Mouse (Mus musculus): Measurements from ENCODE around the gene Gm29609. TPM values are rescaled to one million over a fixed set of nuclear protein-coding genes. Genes with fewer than 3 reads are reported as not detected.

Gene Gm29609
- total and polyA plus RNA-seq, 3 experiments, result 0.57 to 2.7 (median 1.2) TPM

- in situ Hi-C loops (cut with MboI; ENCODE audit: low pct_ligation_motif_present, low pct_unique_long_range_greater_than_20kb, low sequenced_read_pairs), result no loop called here
- no peak overlapping the region for H3K4me2 ChIP-seq (ENCODE audit: insufficient read depth, low read depth, poor library complexity, severe bottlenecking)
- peaks cover 71 to 96% of the 10 kb centered on the region in 2 experiments for H3K36me3 ChIP-seq (replicated peaks in 1 of 2; ENCODE audit: control insufficient read depth in 1 of 2, insufficient read depth in 1 of 2, low read length in 1 of 2)
- no peaks in the 10 kb centered on the region for H3K27me3 ChIP-seq (replicated peaks)
- H3K79me2 ChIP-seq (replicated peaks; ENCODE audit: control insufficient read depth, extremely low read depth, insufficient read depth, poor library complexity, severe bottlenecking), result peaks cover 6% of the 10 kb centered on the region; the same call in 1 of the 2 replicates
- TF ChIP-seq UBTF (IDR thresholded peaks at IDR 0.05; ENCODE audit: low read depth, low read length), result no peak
- no peak for TF ChIP-seq ZMIZ1 (IDR thresholded peaks at IDR 0.05; ENCODE audit: low read depth, low read length)
- TF ChIP-seq NELFE (IDR thresholded peaks at IDR 0.05; ENCODE audit: low read depth, low read length), result no peak
- TF ChIP-seq CHD2 (IDR thresholded peaks at IDR 0.05; ENCODE audit: low read length), result no peak
- no peak for TF ChIP-seq MAFK (IDR thresholded peaks at IDR 0.05; ENCODE audit: insufficient replicate concordance, low read length)
- TF ChIP-seq MEF2A (IDR thresholded peaks at IDR 0.05; ENCODE audit: borderline replicate concordance, low read depth, low read length), result no peak
- no peak for TF ChIP-seq JUND (conservative IDR thresholded peaks at IDR 0.05; ENCODE audit: low read depth, low read length)
- no peak for TF ChIP-seq CTCF (conservative IDR thresholded peaks at IDR 0.05 in 1 of 2, IDR thresholded peaks at IDR 0.05 in 1 of 2; ENCODE audit: low read depth in 2 of 2, low read length in 2 of 2)
- TF ChIP-seq RAD21 (IDR thresholded peaks at IDR 0.05; ENCODE audit: low read depth, low read length), result no peak
- no peak for TF ChIP-seq SMC3 (IDR thresholded peaks at IDR 0.05; ENCODE audit: low read depth, low read length)
- no peak for TF ChIP-seq ZNF384 (IDR thresholded peaks at IDR 0.05; ENCODE audit: low read depth, low read length)
- TF ChIP-seq MXI1 (IDR thresholded peaks at IDR 0.05; ENCODE audit: low read depth, low read length), result no peak
- TF ChIP-seq USF2 (conservative IDR thresholded peaks at IDR 0.05; ENCODE audit: low read depth, low read length), result no peak
- TF ChIP-seq GABPA (IDR thresholded peaks at IDR 0.05; ENCODE audit: insufficient replicate concordance, low read depth, low read length), result no peak
- TF ChIP-seq MYC (IDR thresholded peaks at IDR 0.05; ENCODE audit: low read depth, low read length), result no peak
- no peak for TF ChIP-seq POLR2AphosphoS2 (IDR thresholded peaks at IDR 0.05; ENCODE audit: low read depth, low read length)
- no peak for TF ChIP-seq TBP (conservative IDR thresholded peaks at IDR 0.05; ENCODE audit: low read depth, low read length)
- dilution Hi-C loops (cut with MboI; ENCODE audit: extremely low pct_ligation_motif_present, extremely low pct_unique_long_range_greater_than_20kb, low sequenced_read_pairs), result no loop called here
- no peak overlapping the region for H3K4me3 ChIP-seq (replicated peaks in 1 of 3; ENCODE audit: low read depth in 2 of 3, low read length in 2 of 3, poor library complexity in 1 of 3)
- H3K4me1 ChIP-seq (ENCODE audit: control insufficient read depth in 1 of 2, insufficient read depth in 2 of 2), result no peaks in the 10 kb centered on the region
- DNase-seq (ENCODE audit: extremely low read depth), result no peak
- no peak overlapping the region for H3K27ac ChIP-seq (ENCODE audit: insufficient read depth, low read depth)
- H3K9ac ChIP-seq (ENCODE audit: insufficient read depth, low read depth), result no peak overlapping the region
- no peaks in the 10 kb centered on the region for H3K9me3 ChIP-seq (replicated peaks; ENCODE audit: low read length)
Measured at GRCm38 (mm10) chr5:31162462-31162861, 17.2 kb downstream of the Gm29609 start.

DNA sequence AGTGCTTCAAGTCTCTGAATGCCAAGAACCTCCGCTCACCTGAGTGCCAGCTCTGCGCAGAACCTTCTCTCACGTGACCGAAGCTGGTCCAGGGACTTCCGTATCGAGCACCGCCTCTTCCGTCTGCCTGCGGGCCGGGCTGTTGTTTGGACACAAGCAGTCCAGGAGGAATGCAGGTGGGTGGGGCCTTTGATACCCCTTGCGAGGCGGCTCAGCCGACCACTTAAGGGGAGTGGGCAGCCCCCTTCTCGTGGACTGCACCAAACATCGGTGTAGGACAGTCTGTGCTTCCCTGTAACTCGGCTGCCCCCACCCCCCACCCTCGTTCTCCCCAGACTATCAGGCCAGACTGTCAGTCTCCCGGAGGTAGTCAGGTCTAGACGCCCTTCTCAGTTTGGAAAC lies 25.6 kb downstream of the Gm29609 start, which contains the start of gene Mpv17:
Gene Mpv17, minus strand, starts transcription at position 100 of the 402 bp plus-strand sequence.
- Histone ChIP-seq H3K9ac (ENCODE audit: insufficient read depth, low read depth) (peak within 1 kb of the TSS; percentile 61), H3K4me2 (ENCODE audit: insufficient read depth, low read depth, poor library complexity, severe bottlenecking) (peak within 1 kb of the TSS; percentile 65), H3K79me2 (replicated peaks; ENCODE audit: control insufficient read depth, extremely low read depth, insufficient read depth, poor library complexity, severe bottlenecking) (no peaks in the 10 kb centered on the region), H3K27me3 (replicated peaks) (no peaks in the 10 kb centered on the region), H3K4me1 (ENCODE audit: control insufficient read depth in 1 of 2, insufficient read depth in 2 of 2) (peaks cover 3 to 24% of the 10 kb centered on the region in 2 experiments; a peak in 2 of 4 replicates), H3K4me3 (replicated peaks in 1 of 3; ENCODE audit: low read depth in 2 of 3, low read length in 2 of 3, poor library complexity in 1 of 3) (peak within 1 kb of the TSS; percentile 72 to 81 (median 73)), H3K36me3 (replicated peaks in 1 of 2; ENCODE audit: control insufficient read depth in 1 of 2, insufficient read depth in 1 of 2, low read length in 1 of 2) (peaks cover 31 to 66% of the 10 kb centered on the region in 2 experiments), H3K27ac (ENCODE audit: insufficient read depth, low read depth) (peak within 1 kb of the TSS; percentile 33; the same call in 1 of the 2 replicates), H3K9me3 (replicated peaks; ENCODE audit: low read length) (no peaks in the 10 kb centered on the region)
- peak; percentile 86 for DNase-seq (ENCODE audit: extremely low read depth)
- dilution Hi-C loops (cut with MboI; ENCODE audit: extremely low pct_ligation_motif_present, extremely low pct_unique_long_range_greater_than_20kb, low sequenced_read_pairs) (no loop called here), in situ Hi-C loops (cut with MboI; ENCODE audit: low pct_ligation_motif_present, low pct_unique_long_range_greater_than_20kb, low sequenced_read_pairs) (no loop called here)
- TF ChIP-seq ZKSCAN1 (IDR thresholded peaks at IDR 0.05; ENCODE audit: borderline replicate concordance, low read depth, low read length), result no peak
- TF ChIP-seq MAZ (IDR thresholded peaks at IDR 0.05; ENCODE audit: low read depth, low read length), result no peak
- no peak for TF ChIP-seq CHD1 (IDR thresholded peaks at IDR 0.05; ENCODE audit: low read depth, low read length)
- peak; percentile 73 for TF ChIP-seq POLR2A (IDR thresholded peaks at IDR 0.05; ENCODE audit: low read depth, low read length)
- TF ChIP-seq MYC (IDR thresholded peaks at IDR 0.05; ENCODE audit: low read depth, low read length), result no peak
- no peak for TF ChIP-seq UBTF (IDR thresholded peaks at IDR 0.05; ENCODE audit: low read depth, low read length)
- peak; percentile 99 for TF ChIP-seq BHLHE40 (IDR thresholded peaks at IDR 0.05; ENCODE audit: low read depth, low read length)
- peak; percentile 66; the same call in 1 of the 2 replicates for TF ChIP-seq ZMIZ1 (IDR thresholded peaks at IDR 0.05; ENCODE audit: low read depth, low read length)
- peak; percentile 93 for TF ChIP-seq USF2 (conservative IDR thresholded peaks at IDR 0.05; ENCODE audit: low read depth, low read length)
- peak; percentile 36; the same call in 1 of the 2 replicates for TF ChIP-seq CHD2 (IDR thresholded peaks at IDR 0.05; ENCODE audit: low read length)
- TF ChIP-seq HCFC1 (IDR thresholded peaks at IDR 0.05; ENCODE audit: low read depth, low read length), result peak; percentile 80
- no peak for TF ChIP-seq PAX5 (IDR thresholded peaks at IDR 0.05; ENCODE audit: low read length)
- TF ChIP-seq USF1 (IDR thresholded peaks at IDR 0.05; ENCODE audit: low read depth, low read length), result peak; percentile 94
- peak; percentile 79; the same call in 1 of the 2 replicates for TF ChIP-seq MAX (IDR thresholded peaks at IDR 0.05; ENCODE audit: low read length)
- peak; percentile 78 for TF ChIP-seq NELFE (IDR thresholded peaks at IDR 0.05; ENCODE audit: low read depth, low read length)
- no peak; the same call in 1 of the 2 replicates for TF ChIP-seq ETS1 (conservative IDR thresholded peaks at IDR 0.05; ENCODE audit: low read depth, low read length)
- TF ChIP-seq ELF1 (IDR thresholded peaks at IDR 0.05; ENCODE audit: low read depth, low read length), result peak; percentile 94
- no peak for TF ChIP-seq EP300 (IDR thresholded peaks at IDR 0.05; ENCODE audit: low read length)
- TF ChIP-seq GABPA (IDR thresholded peaks at IDR 0.05; ENCODE audit: insufficient replicate concordance, low read depth, low read length), result no peak
- TF ChIP-seq CTCF (conservative IDR thresholded peaks at IDR 0.05 in 1 of 2, IDR thresholded peaks at IDR 0.05 in 1 of 2; ENCODE audit: low read depth in 2 of 2, low read length in 2 of 2), result no peak
- TF ChIP-seq POLR2AphosphoS2 (IDR thresholded peaks at IDR 0.05; ENCODE audit: low read depth, low read length), result peak; percentile 97; the same call in 1 of the 2 replicates
- peak; percentile 83 for TF ChIP-seq NRF1 (IDR thresholded peaks at IDR 0.05; ENCODE audit: low read depth, low read length)
- no peak for TF ChIP-seq JUN (IDR thresholded peaks at IDR 0.05; ENCODE audit: insufficient read depth, low read depth, low read length)
- TF ChIP-seq MXI1 (IDR thresholded peaks at IDR 0.05; ENCODE audit: low read depth, low read length), result peak; percentile 59
- no peak for TF ChIP-seq SMC3 (IDR thresholded peaks at IDR 0.05; ENCODE audit: low read depth, low read length)
